Mouse (Mus musculus) heart, adult 2 months (tissue): Measurements from ENCODE around the gene Gid4.

Source experiments
- CTCF ChIP-seq: fragments of 200-600 bp; IDR thresholded peaks from 2 replicates; pipeline ENCODE4 v1.8.1; 2022; ENCODE audit warnings: antibody characterized with exemption, mild to moderate bottlenecking, moderate library complexity
- EP300 ChIP-seq: fragments of 200-500 bp; IDR thresholded peaks from 2 replicates; pipeline ENCODE4 v1.6.1; 2011; ENCODE audit warnings: low read depth, low read length, control low read depth; ENCODE audit not compliant: insufficient read depth

DNA sequence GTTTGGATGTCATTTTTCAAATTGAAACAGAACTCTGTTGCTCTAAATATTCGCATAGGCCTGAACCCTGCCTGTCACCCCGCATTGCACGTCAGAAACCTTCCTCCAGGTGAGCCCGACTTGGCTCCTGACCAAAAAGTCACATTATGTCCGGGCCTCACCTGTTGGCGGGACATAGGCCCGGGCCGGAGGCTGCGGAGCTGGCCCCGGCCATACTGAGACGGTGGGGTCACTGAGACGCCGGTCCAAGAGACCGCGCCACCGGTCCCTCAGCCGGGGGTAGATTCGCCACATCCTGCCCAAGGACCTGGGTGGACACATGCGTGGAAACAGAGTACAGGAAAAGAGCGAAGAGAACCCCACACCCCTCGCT is 369 bp upstream of the Gid4 start:
- TF ChIP-seq CTCF: 0 out of 2 replicates have a peak, but pooled peaks have one; percentile 4
- no peak for TF ChIP-seq EP300
